Mouse (Mus musculus): ENCODE results near the gene Cox20. TPM values are rescaled to one million over a fixed set of nuclear protein-coding genes. Genes with fewer than 3 reads are reported as not detected.
A peak's percentile ranks its signal among the peaks of the same experiment; 100 is the strongest.

Gene Cox20
- total and polyA plus RNA-seq, 3 experiments, result 9.9 to 26.0 (median 19.1) TPM

- H3K27me3 ChIP-seq (replicated peaks), result no peaks in the 10 kb centered on the region
- in situ Hi-C loops (cut with MboI; ENCODE audit: low pct_ligation_motif_present, low pct_unique_long_range_greater_than_20kb, low sequenced_read_pairs) (no loop called here), dilution Hi-C loops (cut with MboI; ENCODE audit: extremely low pct_ligation_motif_present, extremely low pct_unique_long_range_greater_than_20kb, low sequenced_read_pairs) (no loop called here)
- no peak overlapping the region for H3K9ac ChIP-seq (ENCODE audit: insufficient read depth, low read depth)
- H3K9me3 ChIP-seq (replicated peaks; ENCODE audit: low read length), result no peaks in the 10 kb centered on the region
- no peak overlapping the region for H3K4me3 ChIP-seq (replicated peaks in 1 of 3; ENCODE audit: low read depth in 2 of 3, low read length in 2 of 3, poor library complexity in 1 of 3)
- H3K27ac ChIP-seq (ENCODE audit: insufficient read depth, low read depth), result peak overlapping the region; percentile 36; the same call in 1 of the 2 replicates
- H3K4me1 ChIP-seq (ENCODE audit: control insufficient read depth in 1 of 2, insufficient read depth in 2 of 2), result peaks cover 4 to 32% of the 10 kb centered on the region in 2 experiments; a peak in 2 of 4 replicates
- H3K4me2 ChIP-seq (ENCODE audit: insufficient read depth, low read depth, poor library complexity, severe bottlenecking), result no peak overlapping the region
- peaks cover 33 to 73% of the 10 kb centered on the region in 2 experiments for H3K36me3 ChIP-seq (replicated peaks in 1 of 2; ENCODE audit: control insufficient read depth in 1 of 2, insufficient read depth in 1 of 2, low read length in 1 of 2)
- TF ChIP-seq UBTF (IDR thresholded peaks at IDR 0.05; ENCODE audit: low read depth, low read length) (no peak), MEF2A (IDR thresholded peaks at IDR 0.05; ENCODE audit: borderline replicate concordance, low read depth, low read length) (no peak), HCFC1 (IDR thresholded peaks at IDR 0.05; ENCODE audit: low read depth, low read length) (no peak), POLR2A (IDR thresholded peaks at IDR 0.05; ENCODE audit: low read depth, low read length) (no peak), SIN3A (IDR thresholded peaks at IDR 0.05; ENCODE audit: low read length) (no peak)
- peaks cover 25% of the 10 kb centered on the region for H3K79me2 ChIP-seq (replicated peaks; ENCODE audit: control insufficient read depth, extremely low read depth, insufficient read depth, poor library complexity, severe bottlenecking)
- no peak for DNase-seq (ENCODE audit: extremely low read depth)
Measured at GRCm38 (mm10) chr1:178323235-178323634, 4.3 kb downstream of the Cox20 start.

- no peaks in the 10 kb centered on the region for H3K9me3 ChIP-seq (replicated peaks; ENCODE audit: low read length)
- H3K27ac ChIP-seq (ENCODE audit: insufficient read depth, low read depth), result no peak overlapping the region
- TF ChIP-seq GABPA (IDR thresholded peaks at IDR 0.05; ENCODE audit: insufficient replicate concordance, low read depth, low read length) (no peak), NRF1 (IDR thresholded peaks at IDR 0.05; ENCODE audit: low read depth, low read length) (no peak), ZMIZ1 (IDR thresholded peaks at IDR 0.05; ENCODE audit: low read depth, low read length) (no peak), ELF1 (IDR thresholded peaks at IDR 0.05; ENCODE audit: low read depth, low read length) (no peak), E2F4 (IDR thresholded peaks at IDR 0.05; ENCODE audit: insufficient replicate concordance, low read depth, low read length) (no peak), NELFE (IDR thresholded peaks at IDR 0.05; ENCODE audit: low read depth, low read length) (no peak), TCF12 (IDR thresholded peaks at IDR 0.05; ENCODE audit: low read depth, low read length) (no peak), UBTF (IDR thresholded peaks at IDR 0.05; ENCODE audit: low read depth, low read length) (no peak), ETS1 (conservative IDR thresholded peaks at IDR 0.05; ENCODE audit: low read depth, low read length) (no peak), ZC3H11A (IDR thresholded peaks at IDR 0.05; ENCODE audit: low read depth, low read length) (no peak), JUND (conservative IDR thresholded peaks at IDR 0.05; ENCODE audit: low read depth, low read length) (no peak), POLR2A (IDR thresholded peaks at IDR 0.05; ENCODE audit: low read depth, low read length) (no peak), PAX5 (IDR thresholded peaks at IDR 0.05; ENCODE audit: low read length) (no peak), MAFK (IDR thresholded peaks at IDR 0.05; ENCODE audit: insufficient replicate concordance, low read length) (no peak), MXI1 (IDR thresholded peaks at IDR 0.05; ENCODE audit: low read depth, low read length) (no peak), MEF2A (IDR thresholded peaks at IDR 0.05; ENCODE audit: borderline replicate concordance, low read depth, low read length) (no peak), KAT2A (IDR thresholded peaks at IDR 0.05; ENCODE audit: insufficient replicate concordance, low read length) (no peak), HCFC1 (IDR thresholded peaks at IDR 0.05; ENCODE audit: low read depth, low read length) (no peak)
- peaks cover 29% of the 10 kb centered on the region for H3K79me2 ChIP-seq (replicated peaks; ENCODE audit: control insufficient read depth, extremely low read depth, insufficient read depth, poor library complexity, severe bottlenecking)
- H3K4me1 ChIP-seq (ENCODE audit: control insufficient read depth in 1 of 2, insufficient read depth in 2 of 2), result peaks cover 4 to 36% of the 10 kb centered on the region in 2 experiments; a peak in 2 of 4 replicates
- dilution Hi-C loops (cut with MboI; ENCODE audit: extremely low pct_ligation_motif_present, extremely low pct_unique_long_range_greater_than_20kb, low sequenced_read_pairs), result no loop called here
- no peak overlapping the region for H3K9ac ChIP-seq (ENCODE audit: insufficient read depth, low read depth)
- H3K27me3 ChIP-seq (replicated peaks), result no peaks in the 10 kb centered on the region
- no peak overlapping the region for H3K4me3 ChIP-seq (replicated peaks in 1 of 3; ENCODE audit: low read depth in 2 of 3, low read length in 2 of 3, poor library complexity in 1 of 3)
- no peak overlapping the region for H3K4me2 ChIP-seq (ENCODE audit: insufficient read depth, low read depth, poor library complexity, severe bottlenecking)
- no peak for DNase-seq (ENCODE audit: extremely low read depth)
- in situ Hi-C loops (cut with MboI; ENCODE audit: low pct_ligation_motif_present, low pct_unique_long_range_greater_than_20kb, low sequenced_read_pairs), result no loop called here
- H3K36me3 ChIP-seq (replicated peaks in 1 of 2; ENCODE audit: control insufficient read depth in 1 of 2, insufficient read depth in 1 of 2, low read length in 1 of 2), result peaks cover 37 to 86% of the 10 kb centered on the region in 2 experiments
Measured at GRCm38 (mm10) chr1:178324568-178324967, 5.6 kb downstream of the Cox20 start.

Measured in CH12.LX (cell line).